Mouse (Mus musculus): ENCODE measurements at regions not wholly inside any gene's neighbourhood (a gene's known extent, or its start where the extent isn't known, plus 50 kb on each side); places are given as distances from the start of the nearest gene placed in this dataset.

- Histone ChIP-seq H3K27ac (replicated peaks; ENCODE audit: low read depth, low read length) (no peak overlapping the region), H3K4me3 (ENCODE audit: insufficient read depth, low read depth, low read length) (no peak overlapping the region), H3K4me1 (ENCODE audit: control insufficient read depth, insufficient read depth, insufficient read length, low read length) (no peaks in the 10 kb centered on the region)
Observed at GRCm38 (mm10) chr13:48027775-48028489, 233.1 kb upstream of the Id4 start.

GRCm38 (mm10) chr13:48031491-48031890, 229.5 kb upstream of the Id4 start:
- H3K4me1 ChIP-seq (ENCODE audit: control insufficient read depth, insufficient read depth, insufficient read length, low read length): no peaks in the 10 kb centered on the region
- no peak overlapping the region for H3K27ac ChIP-seq (replicated peaks; ENCODE audit: low read depth, low read length)
- no peak overlapping the region for H3K4me3 ChIP-seq (ENCODE audit: insufficient read depth, low read depth, low read length)

GRCm38 (mm10) chr13:48042172-48042571, 218.9 kb upstream of the Id4 start:
- Histone ChIP-seq H3K4me1 (ENCODE audit: control insufficient read depth, insufficient read depth, insufficient read length, low read length) (no peaks in the 10 kb centered on the region), H3K4me3 (ENCODE audit: insufficient read depth, low read depth, low read length) (no peak overlapping the region), H3K27ac (replicated peaks; ENCODE audit: low read depth, low read length) (no peak overlapping the region)

GRCm38 (mm10) chr13:48042572-48042971, 218.5 kb upstream of the Id4 start:
- no peak overlapping the region for H3K27ac ChIP-seq (replicated peaks; ENCODE audit: low read depth, low read length)
- H3K4me3 ChIP-seq (ENCODE audit: insufficient read depth, low read depth, low read length): no peak overlapping the region
- no peaks in the 10 kb centered on the region for H3K4me1 ChIP-seq (ENCODE audit: control insufficient read depth, insufficient read depth, insufficient read length, low read length)

- Histone ChIP-seq H3K4me3 (ENCODE audit: insufficient read depth, low read depth, low read length) (no peak overlapping the region), H3K4me1 (ENCODE audit: control insufficient read depth, insufficient read depth, insufficient read length, low read length) (no peaks in the 10 kb centered on the region), H3K27ac (replicated peaks; ENCODE audit: low read depth, low read length) (no peak overlapping the region)
Observed at GRCm38 (mm10) chr13:48046201-48046750, 214.8 kb upstream of the Id4 start.

GRCm38 (mm10) chr13:48049796-48050195, 211.2 kb upstream of the Id4 start:
- Histone ChIP-seq H3K4me1 (ENCODE audit: control insufficient read depth, insufficient read depth, insufficient read length, low read length) (no peaks in the 10 kb centered on the region), H3K4me3 (ENCODE audit: insufficient read depth, low read depth, low read length) (no peak overlapping the region), H3K27ac (replicated peaks; ENCODE audit: low read depth, low read length) (no peak overlapping the region)

GRCm38 (mm10) chr13:48074630-48075029, 186.4 kb upstream of the Id4 start:
- Histone ChIP-seq H3K4me3 (ENCODE audit: insufficient read depth, low read depth, low read length) (no peak overlapping the region), H3K27ac (replicated peaks; ENCODE audit: low read depth, low read length) (no peak overlapping the region), H3K4me1 (ENCODE audit: control insufficient read depth, insufficient read depth, insufficient read length, low read length) (no peaks in the 10 kb centered on the region)

- Histone ChIP-seq H3K27ac (replicated peaks; ENCODE audit: low read depth, low read length) (no peak overlapping the region), H3K4me3 (ENCODE audit: insufficient read depth, low read depth, low read length) (no peak overlapping the region), H3K4me1 (ENCODE audit: control insufficient read depth, insufficient read depth, insufficient read length, low read length) (no peaks in the 10 kb centered on the region)
Observed at GRCm38 (mm10) chr13:48075315-48075714, 185.7 kb upstream of the Id4 start.

- Histone ChIP-seq H3K4me3 (ENCODE audit: insufficient read depth, low read depth, low read length) (no peak overlapping the region), H3K4me1 (ENCODE audit: control insufficient read depth, insufficient read depth, insufficient read length, low read length) (no peaks in the 10 kb centered on the region), H3K27ac (replicated peaks; ENCODE audit: low read depth, low read length) (no peak overlapping the region)
Observed at GRCm38 (mm10) chr13:48078214-48078613, 182.8 kb upstream of the Id4 start.

- Histone ChIP-seq H3K4me3 (ENCODE audit: insufficient read depth, low read depth, low read length) (no peak overlapping the region), H3K4me1 (ENCODE audit: control insufficient read depth, insufficient read depth, insufficient read length, low read length) (no peaks in the 10 kb centered on the region), H3K27ac (replicated peaks; ENCODE audit: low read depth, low read length) (no peak overlapping the region)
Observed at GRCm38 (mm10) chr13:48083294-48083693, 177.7 kb upstream of the Id4 start.

- no peak overlapping the region for H3K27ac ChIP-seq (replicated peaks; ENCODE audit: low read depth, low read length)
- H3K4me1 ChIP-seq (ENCODE audit: control insufficient read depth, insufficient read depth, insufficient read length, low read length): no peaks in the 10 kb centered on the region
- H3K4me3 ChIP-seq (ENCODE audit: insufficient read depth, low read depth, low read length): no peak overlapping the region
Observed at GRCm38 (mm10) chr13:48083807-48084206, 177.2 kb upstream of the Id4 start.

- no peak overlapping the region for H3K4me3 ChIP-seq (ENCODE audit: insufficient read depth, low read depth, low read length)
- no peak overlapping the region for H3K27ac ChIP-seq (replicated peaks; ENCODE audit: low read depth, low read length)
- no peaks in the 10 kb centered on the region for H3K4me1 ChIP-seq (ENCODE audit: control insufficient read depth, insufficient read depth, insufficient read length, low read length)
Observed at GRCm38 (mm10) chr13:48094275-48095035, 166.6 kb upstream of the Id4 start.

GRCm38 (mm10) chr13:48102156-48102555, 158.9 kb upstream of the Id4 start:
- H3K27ac ChIP-seq (replicated peaks; ENCODE audit: low read depth, low read length): no peak overlapping the region
- H3K4me1 ChIP-seq (ENCODE audit: control insufficient read depth, insufficient read depth, insufficient read length, low read length): no peaks in the 10 kb centered on the region
- H3K4me3 ChIP-seq (ENCODE audit: insufficient read depth, low read depth, low read length): no peak overlapping the region

- H3K27ac ChIP-seq (replicated peaks; ENCODE audit: low read depth, low read length): no peak overlapping the region
- H3K4me1 ChIP-seq (ENCODE audit: control insufficient read depth, insufficient read depth, insufficient read length, low read length): no peaks in the 10 kb centered on the region
- no peak overlapping the region for H3K4me3 ChIP-seq (ENCODE audit: insufficient read depth, low read depth, low read length)
Observed at GRCm38 (mm10) chr13:48102576-48102975, 158.5 kb upstream of the Id4 start.

GRCm38 (mm10) chr13:48104766-48105165, 156.3 kb upstream of the Id4 start:
- H3K4me1 ChIP-seq (ENCODE audit: control insufficient read depth, insufficient read depth, insufficient read length, low read length): no peaks in the 10 kb centered on the region
- no peak overlapping the region for H3K27ac ChIP-seq (replicated peaks; ENCODE audit: low read depth, low read length)

GRCm38 (mm10) chr13:48106946-48107345, 154.1 kb upstream of the Id4 start:
- Histone ChIP-seq H3K4me3 (ENCODE audit: insufficient read depth, low read depth, low read length) (no peak overlapping the region), H3K4me1 (ENCODE audit: control insufficient read depth, insufficient read depth, insufficient read length, low read length) (no peaks in the 10 kb centered on the region), H3K27ac (replicated peaks; ENCODE audit: low read depth, low read length) (no peak overlapping the region)

More at GRCm38 (mm10) chr13:48104766-48105165, 156.3 kb upstream of the Id4 start:
- H3K4me3 ChIP-seq (ENCODE audit: insufficient read depth, low read depth, low read length): no peak overlapping the region

Measured in brown adipose tissue, adult 24 weeks (tissue).